Mouse (Mus musculus): ENCODE results near the gene Igsf9b.

The Igsf9b gene

GRCm38 (mm10) chr9:27327558-27327957, 28.6 kb downstream of the Igsf9b start:
- no peak for DNase-seq (ENCODE audit: extremely low read depth, insufficient read length, low spot score)

GRCm38 (mm10) chr9:27330374-27330773, 31.4 kb downstream of the Igsf9b start:
- DNase-seq (ENCODE audit: extremely low read depth, insufficient read length, low spot score), result no peak

GRCm38 (mm10) chr9:27331538-27331937, 32.5 kb downstream of the Igsf9b start:
- DNase-seq (ENCODE audit: extremely low read depth, insufficient read length, low spot score), result no peak

GRCm38 (mm10) chr9:27334895-27335294, 35.9 kb downstream of the Igsf9b start:
- no peak for DNase-seq (ENCODE audit: extremely low read depth, insufficient read length, low spot score)

GRCm38 (mm10) chr9:27336962-27337636, 38.1 kb downstream of the Igsf9b start:
- no peak for DNase-seq (ENCODE audit: extremely low read depth, insufficient read length, low spot score)

- DNase-seq (ENCODE audit: extremely low read depth, insufficient read length, low spot score), result no peak
Observed at GRCm38 (mm10) chr9:27339168-27339567, 40.2 kb downstream of the Igsf9b start.

GRCm38 (mm10) chr9:27346541-27347269, 47.7 kb downstream of the Igsf9b start:
- no peak for DNase-seq (ENCODE audit: extremely low read depth, insufficient read length, low spot score)

GRCm38 (mm10) chr9:27353082-27353481, 54.1 kb downstream of the Igsf9b start:
- no peak for DNase-seq (ENCODE audit: extremely low read depth, insufficient read length, low spot score)

GRCm38 (mm10) chr9:27357893-27358292, 58.9 kb downstream of the Igsf9b start:
- no peak for DNase-seq (ENCODE audit: extremely low read depth, insufficient read length, low spot score)

- DNase-seq (ENCODE audit: extremely low read depth, insufficient read length, low spot score), result no peak
Observed at GRCm38 (mm10) chr9:27367231-27367630, 68.2 kb downstream of the Igsf9b start.

GRCm38 (mm10) chr9:27369108-27369507, 70.1 kb downstream of the Igsf9b start:
- no peak for DNase-seq (ENCODE audit: extremely low read depth, insufficient read length, low spot score)

GRCm38 (mm10) chr9:27375746-27376145, 76.7 kb downstream of the Igsf9b start:
- DNase-seq (ENCODE audit: extremely low read depth, insufficient read length, low spot score), result no peak

- no peak for DNase-seq (ENCODE audit: extremely low read depth, insufficient read length, low spot score)
Observed at GRCm38 (mm10) chr9:27386951-27387350, 87.9 kb downstream of the Igsf9b start.

- no peak for DNase-seq (ENCODE audit: extremely low read depth, insufficient read length, low spot score)
Observed at GRCm38 (mm10) chr9:27396500-27396899, 97.5 kb downstream of the Igsf9b start, which contains the start of gene Spata19. TSS of gene Spata19 (plus strand) at chr9:27396800.

GRCm38 (mm10) chr9:27401169-27401568, 102.2 kb downstream of the Igsf9b start:
- no peak for DNase-seq (ENCODE audit: extremely low read depth, insufficient read length, low spot score)
